In genomic region chr2:131203816-131204409, GRCm38 (mm10) we compare ENCODE assay signal across 10 mouse cellular contexts. TPM values are rescaled to one million over a fixed set of nuclear protein-coding genes. Genes with fewer than 3 reads are reported as not detected.
DNase-seq lines count a peak whose midpoint lies in the region; ATAC-seq and TF ChIP-seq lines count a peak whose summit lies in the region.
"Had no signal": no experiment of that assay in that cellular context is flagged by ENCODE, and none has a peak within 500 bp of the region (broad histone marks: within the 10 kb centered on the region; RNA-seq: fewer than 3 reads in every experiment).

No protein-coding gene starts in this region.

- H3K4me1 ChIP-seq in heart, embryonic 13.5 days, result peaks cover 17% of the 10 kb centered on the region
- H3K4me1 ChIP-seq in heart, embryonic 10.5 days, result peaks cover 14% of the 10 kb centered on the region
- H3K4me1 ChIP-seq in lung, embryonic 14.5 days (ENCODE audit: insufficient read depth), result peaks cover 7% of the 10 kb centered on the region; the same call in 1 of the 2 replicates
- H3K4me1 ChIP-seq in limb, embryonic 13.5 days, result peaks cover 14% of the 10 kb centered on the region
- peaks cover 17% of the 10 kb centered on the region for H3K4me1 ChIP-seq in stomach, embryonic 15.5 days
- H3K4me1 ChIP-seq: forebrain, embryonic 12.5 days; midbrain, embryonic 13.5 days had no signal

- ATAC-seq in heart, embryonic 13.5 days (ENCODE audit: extremely low read depth, insufficient number of reproducible peaks, low FRiP score, low TSS enrichment), result no peak
- no peak for ATAC-seq in lung, embryonic 14.5 days (ENCODE audit: insufficient read depth)
- peak; percentile 19; the same call in 1 of the 2 replicates for ATAC-seq in limb, embryonic 13.5 days (ENCODE audit: low FRiP score, low read depth)
- no peak for ATAC-seq in stomach, embryonic 15.5 days (ENCODE audit: insufficient read depth, low FRiP score, low read depth)
- no peak for ATAC-seq in activated CD4-positive, CD25-positive, alpha-beta regulatory T cell, adult 4 months

- H3K4me2 ChIP-seq in heart, embryonic 13.5 days, result no peak overlapping the region
- H3K4me2 ChIP-seq in lung, embryonic 14.5 days, result 0 out of 2 replicates have a peak overlapping the region, but pooled peaks have one; percentile 18
- H3K4me2 ChIP-seq in limb, embryonic 13.5 days (replicated peaks), result no peak overlapping the region
- 0 out of 2 replicates have a peak overlapping the region, but pooled peaks have one; percentile 44 for H3K4me2 ChIP-seq in stomach, embryonic 15.5 days
- H3K4me2 ChIP-seq: forebrain, embryonic 12.5 days; midbrain, embryonic 13.5 days had no signal

- 78% methylated on average over 6 of the region's 6 CpGs for whole genome bisulfite sequencing in heart, embryonic 13.5 days
- WGBS in heart, embryonic 10.5 days, result 83% methylated on average over 6 of the region's 6 CpGs
- WGBS in lung, embryonic 14.5 days, result 72% methylated on average over 6 of the region's 6 CpGs
- 73% methylated on average over 6 of the region's 6 CpGs for WGBS in limb, embryonic 13.5 days
- 62% methylated on average over 6 of the region's 6 CpGs for WGBS in stomach, embryonic 15.5 days

- no peak overlapping the region for H3K4me3 ChIP-seq in heart, embryonic 13.5 days
- no peak overlapping the region for H3K4me3 ChIP-seq in heart, embryonic 10.5 days
- no peak overlapping the region for H3K4me3 ChIP-seq in lung, embryonic 14.5 days (ENCODE audit: low read depth, low read length)
- no peak overlapping the region for H3K4me3 ChIP-seq in limb, embryonic 13.5 days
- H3K4me3 ChIP-seq in stomach, embryonic 15.5 days (replicated peaks), result no peak overlapping the region
- H3K4me3 ChIP-seq: forebrain, embryonic 12.5 days; midbrain, embryonic 13.5 days had no signal

- no peaks in the 10 kb centered on the region for H3K9me3 ChIP-seq in heart, embryonic 13.5 days
- H3K9me3 ChIP-seq in heart, embryonic 10.5 days, result no peaks in the 10 kb centered on the region
- H3K9me3 ChIP-seq in lung, embryonic 14.5 days (ENCODE audit: low read depth, low read length), result no peaks in the 10 kb centered on the region
- H3K9me3 ChIP-seq in limb, embryonic 13.5 days, result no peaks in the 10 kb centered on the region
- H3K9me3 ChIP-seq in stomach, embryonic 15.5 days, result no peaks in the 10 kb centered on the region
- H3K9me3 ChIP-seq: forebrain, embryonic 12.5 days; midbrain, embryonic 13.5 days had no signal

- peaks cover 11% of the 10 kb centered on the region for H3K36me3 ChIP-seq in heart, embryonic 13.5 days
- peaks cover 3% of the 10 kb centered on the region; the same call in 1 of the 2 replicates for H3K36me3 ChIP-seq in heart, embryonic 10.5 days
- H3K36me3 ChIP-seq in lung, embryonic 14.5 days (ENCODE audit: insufficient read depth), result peaks cover 6% of the 10 kb centered on the region; the same call in 1 of the 2 replicates
- peaks cover 20% of the 10 kb centered on the region for H3K36me3 ChIP-seq in limb, embryonic 13.5 days
- H3K36me3 ChIP-seq in stomach, embryonic 15.5 days, result peaks cover 8% of the 10 kb centered on the region

- no peak for TF ChIP-seq CTCF in lung, embryonic 14.5 days (IDR thresholded peaks at IDR 0.05; ENCODE audit: low read depth)

- no peaks in the 10 kb centered on the region for H3K27me3 ChIP-seq in heart, embryonic 13.5 days (replicated peaks)
- H3K27me3 ChIP-seq in heart, embryonic 10.5 days (ENCODE audit: insufficient read depth, poor library complexity, severe bottlenecking), result no peaks in the 10 kb centered on the region
- no peaks in the 10 kb centered on the region for H3K27me3 ChIP-seq in lung, embryonic 14.5 days (ENCODE audit: insufficient read depth, low read length)
- H3K27me3 ChIP-seq in limb, embryonic 13.5 days, result no peaks in the 10 kb centered on the region
- no peaks in the 10 kb centered on the region for H3K27me3 ChIP-seq in stomach, embryonic 15.5 days (replicated peaks)
- H3K27me3 ChIP-seq: forebrain, embryonic 12.5 days; midbrain, embryonic 13.5 days had no signal

- peak overlapping the region; percentile 78; the same call in 1 of the 2 replicates for H3K27ac ChIP-seq in heart, embryonic 13.5 days (replicated peaks)
- H3K27ac ChIP-seq in heart, embryonic 10.5 days, result no peak overlapping the region
- peak overlapping the region; percentile 75; the same call in 1 of the 2 replicates for H3K27ac ChIP-seq in lung, embryonic 14.5 days (ENCODE audit: low read depth)
- H3K27ac ChIP-seq in limb, embryonic 13.5 days, result peak overlapping the region; percentile 82
- peak overlapping the region; percentile 96 for H3K27ac ChIP-seq in stomach, embryonic 15.5 days
- H3K27ac ChIP-seq: forebrain, embryonic 12.5 days; midbrain, embryonic 13.5 days had no signal

- DNase-seq in heart, embryonic 10.5 days (ENCODE audit: low spot score), result no peak
- no peak for DNase-seq in lung, embryonic 14.5 days
- no peak for DNase-seq in lung, postnatal 14 days
- no peak for DNase-seq in ovary, adult 18-20 months (ENCODE audit: low spot score)

- no peak overlapping the region for H3K9ac ChIP-seq in heart, embryonic 13.5 days
- H3K9ac ChIP-seq in lung, embryonic 14.5 days, result no peak overlapping the region
- H3K9ac ChIP-seq in limb, embryonic 13.5 days, result no peak overlapping the region
- no peak overlapping the region for H3K9ac ChIP-seq in stomach, embryonic 15.5 days
- H3K9ac ChIP-seq: forebrain, embryonic 12.5 days; midbrain, embryonic 13.5 days had no signal

RNA-seq across cellular contexts. Expression of gene Ap5s1, which starts 3.0 kb away (rescaled TPM):
- 32.0 and 35.2 TPM in 2 replicates for polyA plus RNA-seq in heart, embryonic 13.5 days (2015; fragmentation: Nextera tagmentation; extraction: Ambion mirVana)
- 23.6 and 33.3 TPM in 2 replicates for polyA plus RNA-seq in heart, embryonic 10.5 days (2016; fragmentation: Nextera tagmentation; extraction: Ambion mirVana)
- polyA plus RNA-seq in lung, embryonic 14.5 days (2014; fragmentation: Nextera tagmentation; extraction: Ambion mirVana), result 24.5 and 25.5 TPM in 2 replicates
- polyA plus RNA-seq in limb, embryonic 13.5 days (2015; fragmentation: Nextera tagmentation; extraction: Ambion mirVana), result 28.0 and 31.3 TPM in 2 replicates
- 23.2 and 23.7 TPM in 2 replicates for polyA plus RNA-seq in stomach, embryonic 15.5 days (2015; fragmentation: Nextera tagmentation; extraction: Ambion mirVana)
- polyA plus RNA-seq in activated CD4-positive, CD25-positive, alpha-beta regulatory T cell, adult 4 months (2017; shearing (Covaris generic)), result 10 to 100 TPM; 14.8 to 23.9 TPM

RNA-seq across cellular contexts. Expression of gene Spef1, which starts 16.8 kb away (rescaled TPM):
- polyA plus RNA-seq in heart, embryonic 13.5 days (2015; fragmentation: Nextera tagmentation; extraction: Ambion mirVana), result 1.3 and 1.5 TPM in 2 replicates
- 0.75 and 1.5 TPM in 2 replicates for polyA plus RNA-seq in heart, embryonic 10.5 days (2016; fragmentation: Nextera tagmentation; extraction: Ambion mirVana)
- polyA plus RNA-seq in lung, embryonic 14.5 days (2014; fragmentation: Nextera tagmentation; extraction: Ambion mirVana), result 4.4 and 5.7 TPM in 2 replicates
- polyA plus RNA-seq in limb, embryonic 13.5 days (2015; fragmentation: Nextera tagmentation; extraction: Ambion mirVana), result 4.7 and 5.5 TPM in 2 replicates
- polyA plus RNA-seq in stomach, embryonic 15.5 days (2015; fragmentation: Nextera tagmentation; extraction: Ambion mirVana), result 5.7 TPM in 2 replicates
- 1 to 10 TPM in 1 of 2 experiments, not detected in 1; 1.3 TPM for polyA plus RNA-seq in activated CD4-positive, CD25-positive, alpha-beta regulatory T cell, adult 4 months (2017; shearing (Covaris generic))

RNA-seq across cellular contexts. Expression of gene Cdc25b, which starts 17.2 kb away (rescaled TPM):
- 36.6 and 41.2 TPM in 2 replicates for polyA plus RNA-seq in heart, embryonic 13.5 days (2015; fragmentation: Nextera tagmentation; extraction: Ambion mirVana)
- polyA plus RNA-seq in heart, embryonic 10.5 days (2016; fragmentation: Nextera tagmentation; extraction: Ambion mirVana), result 27.8 and 35.9 TPM in 2 replicates
- polyA plus RNA-seq in lung, embryonic 14.5 days (2014; fragmentation: Nextera tagmentation; extraction: Ambion mirVana), result 54.6 and 59.6 TPM in 2 replicates
- 57.6 and 60.3 TPM in 2 replicates for polyA plus RNA-seq in limb, embryonic 13.5 days (2015; fragmentation: Nextera tagmentation; extraction: Ambion mirVana)
- polyA plus RNA-seq in stomach, embryonic 15.5 days (2015; fragmentation: Nextera tagmentation; extraction: Ambion mirVana), result 57.6 and 62.6 TPM in 2 replicates
- 10 to 100 TPM; 90.4 to 96.2 TPM for polyA plus RNA-seq in activated CD4-positive, CD25-positive, alpha-beta regulatory T cell, adult 4 months (2017; shearing (Covaris generic))

RNA-seq across cellular contexts. Expression of gene Cenpb, which starts 24.0 kb away (rescaled TPM):
- polyA plus RNA-seq in heart, embryonic 13.5 days (2015; fragmentation: Nextera tagmentation; extraction: Ambion mirVana), result 6.8 and 7.0 TPM in 2 replicates
- polyA plus RNA-seq in heart, embryonic 10.5 days (2016; fragmentation: Nextera tagmentation; extraction: Ambion mirVana), result 4.9 and 5.1 TPM in 2 replicates
- polyA plus RNA-seq in lung, embryonic 14.5 days (2014; fragmentation: Nextera tagmentation; extraction: Ambion mirVana), result 9.3 and 9.7 TPM in 2 replicates
- polyA plus RNA-seq in limb, embryonic 13.5 days (2015; fragmentation: Nextera tagmentation; extraction: Ambion mirVana), result 11.2 and 11.6 TPM in 2 replicates
- 15.4 and 16.4 TPM in 2 replicates for polyA plus RNA-seq in stomach, embryonic 15.5 days (2015; fragmentation: Nextera tagmentation; extraction: Ambion mirVana)
- polyA plus RNA-seq in activated CD4-positive, CD25-positive, alpha-beta regulatory T cell, adult 4 months (2017; shearing (Covaris generic)), result 1 to 10 TPM; 3.0 to 3.1 TPM

RNA-seq across cellular contexts. Expression of gene Mavs, which starts 29.9 kb away (rescaled TPM):
- 18.8 and 20.1 TPM in 2 replicates for polyA plus RNA-seq in heart, embryonic 13.5 days (2015; fragmentation: Nextera tagmentation; extraction: Ambion mirVana)
- 20.3 and 21.6 TPM in 2 replicates for polyA plus RNA-seq in heart, embryonic 10.5 days (2016; fragmentation: Nextera tagmentation; extraction: Ambion mirVana)
- 16.1 and 16.5 TPM in 2 replicates for polyA plus RNA-seq in lung, embryonic 14.5 days (2014; fragmentation: Nextera tagmentation; extraction: Ambion mirVana)
- polyA plus RNA-seq in limb, embryonic 13.5 days (2015; fragmentation: Nextera tagmentation; extraction: Ambion mirVana), result 16.6 and 16.7 TPM in 2 replicates
- polyA plus RNA-seq in stomach, embryonic 15.5 days (2015; fragmentation: Nextera tagmentation; extraction: Ambion mirVana), result 19.6 and 20.5 TPM in 2 replicates
- polyA plus RNA-seq in activated CD4-positive, CD25-positive, alpha-beta regulatory T cell, adult 4 months (2017; shearing (Covaris generic)), result 10 to 100 TPM; 18.8 to 20.4 TPM

Comparison
In these comparisons a context has a peak if more than half of its experiments do, and no peak if none do; other contexts are left out.
1. H3K4me2 ChIP-seq: peak in lung, embryonic 14.5 days (single experiment) and stomach, embryonic 15.5 days (single experiment); none in heart, embryonic 13.5 days (single experiment) and limb, embryonic 13.5 days (single experiment).